Mouse (Mus musculus) liver, adult 2 months (tissue): ENCODE data around the gene Mllt1.

Experiments used
- CTCF ChIP-seq: fragments of 200-500 bp; IDR thresholded peaks from 2 replicates; pipeline ENCODE4 v1.5.1; 2011; ENCODE audit warnings: low read depth, low read length, control low read depth
- POLR2A ChIP-seq: fragments of 200-500 bp; IDR thresholded peaks from 2 replicates; pipeline ENCODE4 v1.6.1; 2011; ENCODE audit warnings: low read length, control low read depth; ENCODE audit not compliant: insufficient read depth; ENCODE audit errors: extremely low read depth

DNA sequence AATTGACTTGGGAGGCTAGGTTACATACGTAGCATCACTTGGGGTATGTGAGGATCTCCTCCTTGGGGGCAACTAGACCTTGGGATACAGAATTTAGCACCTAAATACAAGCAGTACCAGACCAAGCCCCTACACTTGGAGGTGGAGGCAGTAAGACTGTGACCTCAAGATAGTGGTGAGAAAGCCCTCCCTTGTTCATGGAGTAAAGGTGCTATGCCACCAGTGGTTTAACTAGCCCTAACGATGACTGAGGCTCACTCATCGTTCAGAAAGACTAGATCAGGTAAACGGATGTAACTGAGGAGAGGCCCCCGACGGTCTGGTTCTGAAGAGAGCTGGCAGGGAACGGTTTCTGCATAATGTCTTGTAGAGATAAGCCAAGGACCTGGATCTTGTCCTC, 1.5 kb upstream of the Mllt1 start:
- TF ChIP-seq POLR2A, result no peak
- TF ChIP-seq CTCF, result no peak
